Mouse (Mus musculus) 3134 (cell line): ENCODE measurements around the gene Raver1.
"Not testable (repeated sequence)": the region's sequence is repeated elsewhere in the genome, so short reads cannot be mapped to it uniquely, and the experiment has no call there.

Experiments
- DNase-seq: peaks from one replicate; pipeline ENCODE4 v3.0.0-alpha.2; 2011; ENCODE audit warnings: low spot score; ENCODE audit not compliant: insufficient read length; ENCODE audit errors: extremely low read depth

Gene Raver1

GRCm38 (mm10) chr9:21105760-21106564 lies 14.2 kb upstream of the Raver1 start:
- no peak for DNase-seq

DNA sequence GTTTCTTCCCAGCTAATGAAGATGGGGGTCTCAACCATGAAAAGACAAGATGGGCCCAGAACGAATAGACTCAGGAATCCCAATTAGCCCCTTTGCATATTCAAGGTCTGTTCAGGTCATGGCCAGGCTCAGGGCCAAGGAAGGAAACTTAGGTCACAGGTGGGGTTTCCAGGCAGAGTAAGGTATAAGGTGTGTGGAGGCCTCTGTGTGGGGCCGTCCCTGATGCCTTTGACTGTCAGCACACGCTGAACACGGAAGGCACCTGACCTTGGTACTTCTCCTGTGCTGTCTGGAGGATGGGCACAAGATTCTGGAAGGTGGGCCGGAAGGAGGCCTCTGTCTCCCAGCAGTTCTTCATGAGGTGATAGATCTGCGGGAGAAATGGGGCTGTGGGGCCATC lies 13.0 kb upstream of the Raver1 start:
- DNase-seq = no peak

DNA sequence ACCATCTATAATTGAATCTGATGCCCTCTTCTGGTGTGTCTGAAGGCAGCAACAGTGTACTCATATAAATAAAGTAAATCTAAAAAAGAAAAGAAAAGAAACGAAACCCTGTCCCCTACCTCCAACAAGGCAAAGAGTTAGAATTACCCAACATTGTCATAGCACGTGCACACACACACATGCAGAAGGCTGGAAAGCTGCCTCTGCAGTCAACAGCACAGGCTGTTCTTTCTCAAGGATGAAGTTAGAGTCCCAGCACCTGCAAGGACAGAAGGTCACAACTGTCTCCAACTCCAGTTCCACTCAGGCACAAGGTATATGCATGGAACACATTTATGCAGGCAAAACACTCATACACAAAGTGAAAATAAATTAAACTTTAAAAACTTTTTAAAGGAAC lies 10.3 kb upstream of the Raver1 start:
- DNase-seq = no peak

GRCm38 (mm10) chr9:21100447-21101161 lies 8.8 kb upstream of the Raver1 start:
- no peak for DNase-seq

GRCm38 (mm10) chr9:21097793-21098192 lies 6.0 kb upstream of the Raver1 start:
- DNase-seq = peak; percentile 30

DNA sequence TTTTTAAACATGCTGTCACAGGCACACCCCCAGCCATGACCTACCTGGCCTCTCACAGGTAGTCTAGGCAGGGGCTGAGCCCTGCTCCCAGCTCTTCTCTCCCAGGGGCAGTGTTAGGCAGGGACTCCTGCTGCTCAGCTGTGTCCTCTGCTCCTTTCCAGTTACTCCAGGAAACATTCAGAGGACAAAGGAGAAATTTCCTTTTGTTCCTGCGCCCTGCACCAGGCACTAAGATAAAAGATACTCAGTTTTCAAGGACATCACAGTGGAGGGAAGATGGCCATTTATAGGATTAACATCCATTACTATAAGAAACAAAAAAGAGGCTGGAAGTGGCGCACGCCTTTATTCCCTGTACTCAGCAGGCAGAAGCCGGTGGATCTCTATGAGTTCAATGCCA lies 4.2 kb upstream of the Raver1 start:
- DNase-seq = no peak

- no peak for DNase-seq
Observed at GRCm38 (mm10) chr9:21093423-21093822, 1.6 kb upstream of the Raver1 start.

- DNase-seq = no peak
Observed at GRCm38 (mm10) chr9:21090972-21091706, 669 bp downstream of the Raver1 start.

DNA sequence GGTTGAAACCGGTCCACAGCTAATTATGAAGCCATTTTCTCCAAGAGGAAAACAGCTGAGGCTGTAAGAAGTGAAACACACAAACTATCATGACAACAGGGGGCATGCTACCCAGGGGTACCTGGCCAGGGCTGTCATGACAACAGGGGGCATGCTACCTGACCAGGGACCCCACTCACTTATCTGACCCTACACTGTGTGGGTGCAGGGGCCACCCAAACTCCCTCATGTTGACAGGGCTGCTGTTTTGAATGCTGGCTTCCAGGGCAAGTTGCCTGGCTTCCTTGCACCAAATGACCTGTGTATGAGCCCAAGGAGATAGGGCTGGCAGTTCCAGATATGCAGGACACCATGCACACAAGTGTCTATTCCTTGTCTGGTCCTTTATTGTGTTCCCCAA lies 1.3 kb downstream of the Raver1 start:
- DNase-seq = no peak

DNA sequence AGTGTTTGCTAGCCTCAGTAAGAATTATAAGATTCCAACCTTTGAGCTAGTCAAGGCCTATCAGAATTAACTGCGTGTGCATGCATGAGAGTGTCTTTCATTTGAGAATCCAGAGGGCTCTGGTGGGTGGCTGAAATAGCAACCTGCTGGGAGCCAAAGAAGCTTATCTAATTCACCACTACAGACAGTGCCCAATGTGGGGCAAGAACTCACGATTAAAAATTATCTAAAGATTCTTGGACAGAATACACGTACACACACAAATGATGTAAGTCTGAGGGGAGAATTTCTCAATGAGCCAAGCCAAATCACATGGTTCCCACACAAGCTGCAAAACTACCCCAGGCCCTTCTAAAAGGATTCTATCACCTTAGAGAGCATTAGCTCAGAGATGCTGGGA lies 8.5 kb downstream of the Raver1 start:
- DNase-seq = no peak

- no peak for DNase-seq
Observed at GRCm38 (mm10) chr9:21081127-21081526, 10.7 kb downstream of the Raver1 start.

GRCm38 (mm10) chr9:21075625-21076024 lies 16.2 kb downstream of the Raver1 start:
- DNase-seq = no peak

- DNase-seq = no peak
Observed at GRCm38 (mm10) chr9:21074173-21074572, 17.6 kb downstream of the Raver1 start.

DNA sequence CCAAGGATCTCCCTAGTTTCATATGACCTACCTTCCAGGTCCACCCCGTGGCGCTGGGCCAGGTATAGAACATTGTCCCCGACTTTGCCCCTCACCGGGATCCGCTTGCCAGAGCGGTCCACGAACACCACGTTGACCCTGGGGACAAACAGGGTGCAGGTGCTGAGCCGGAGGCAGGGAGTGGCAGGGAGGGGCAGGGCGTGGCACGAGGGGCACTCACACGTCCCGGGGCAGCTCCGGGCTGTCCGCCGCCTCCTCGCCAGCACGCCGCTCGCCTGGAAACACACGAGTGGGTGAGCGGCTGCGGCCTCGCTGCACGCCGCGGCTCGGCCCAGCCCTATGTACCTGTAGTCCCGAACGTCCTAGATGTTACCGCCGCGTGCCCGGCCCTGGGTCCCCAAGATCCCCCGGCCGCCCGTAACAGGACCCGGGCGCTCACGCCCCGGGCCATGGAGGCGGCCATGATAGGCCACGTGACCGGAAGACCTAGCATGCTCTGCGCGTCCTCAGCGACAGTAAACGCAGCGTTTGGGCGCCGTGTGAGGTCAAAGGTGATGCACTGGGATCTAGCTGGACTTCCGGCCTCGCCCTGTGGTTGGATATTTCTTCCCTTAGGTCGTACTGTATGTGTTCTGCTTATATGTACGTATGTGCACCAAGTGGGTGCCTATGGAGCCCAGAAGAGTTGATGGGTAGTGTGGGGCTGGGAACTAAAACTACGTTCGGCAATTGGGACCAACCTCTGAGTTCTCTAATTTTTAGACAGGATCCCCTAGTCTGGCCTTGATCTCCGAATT lies 18.6 kb downstream of the Raver1 start, which contains the start of the genes Gm49373 and Fdx1l:
Gene Gm49373, minus strand, starts transcription at position 53 of the 797 bp plus-strand sequence.
Gene Fdx1l, minus strand, starts transcription at position 571 of the 797 bp plus-strand sequence.
- peak; percentile 89 for DNase-seq

DNA sequence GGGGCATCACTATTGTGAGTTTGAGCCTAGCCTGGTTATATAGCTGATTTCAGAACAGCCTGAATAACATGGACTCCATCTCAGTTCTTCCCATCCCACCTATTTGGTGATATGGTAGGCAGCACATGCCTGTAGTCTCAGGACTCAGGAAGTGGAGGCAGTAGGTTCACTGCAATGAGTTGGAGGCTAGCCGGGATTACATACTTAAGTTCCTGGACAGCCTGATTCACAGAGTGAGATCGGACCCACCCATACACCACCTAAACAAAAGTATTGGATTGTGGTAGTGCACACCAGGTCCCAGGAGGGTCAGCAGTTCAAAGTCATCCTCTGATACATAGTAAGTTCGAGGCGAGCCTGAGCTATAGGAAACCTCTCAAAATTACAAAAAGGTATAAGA lies 19.2 kb downstream of the Raver1 start:
- peak; percentile 28 for DNase-seq

GRCm38 (mm10) chr9:21067006-21067684 lies 24.7 kb downstream of the Raver1 start, which contains the start of gene Zglp1:
Zglp1 (minus strand) TSS chr9:21067093.
- no peak for DNase-seq

GRCm38 (mm10) chr9:21062928-21063327 lies 28.9 kb downstream of the Raver1 start:
- DNase-seq = no peak

DNA sequence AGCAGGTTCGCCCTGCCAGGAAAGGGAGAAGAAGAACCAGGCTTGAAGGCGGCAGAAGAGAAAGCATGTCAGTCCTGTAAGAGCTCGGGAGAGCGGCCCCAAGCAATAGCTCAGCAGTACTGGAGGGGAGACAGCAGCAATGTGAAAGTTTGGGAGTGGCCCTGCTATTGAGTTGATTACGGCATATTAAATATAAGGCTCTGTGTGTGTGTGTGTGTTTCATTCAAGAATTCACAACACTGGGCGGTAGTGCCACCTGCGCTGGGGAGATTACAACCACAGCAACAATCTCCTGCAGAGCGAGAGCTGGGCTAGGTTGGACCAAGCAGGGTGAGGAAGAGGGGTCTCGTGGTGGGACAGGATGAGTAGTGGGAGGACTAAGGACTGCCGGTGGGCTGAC lies 40.2 kb downstream of the Raver1 start:
- DNase-seq = no peak

DNA sequence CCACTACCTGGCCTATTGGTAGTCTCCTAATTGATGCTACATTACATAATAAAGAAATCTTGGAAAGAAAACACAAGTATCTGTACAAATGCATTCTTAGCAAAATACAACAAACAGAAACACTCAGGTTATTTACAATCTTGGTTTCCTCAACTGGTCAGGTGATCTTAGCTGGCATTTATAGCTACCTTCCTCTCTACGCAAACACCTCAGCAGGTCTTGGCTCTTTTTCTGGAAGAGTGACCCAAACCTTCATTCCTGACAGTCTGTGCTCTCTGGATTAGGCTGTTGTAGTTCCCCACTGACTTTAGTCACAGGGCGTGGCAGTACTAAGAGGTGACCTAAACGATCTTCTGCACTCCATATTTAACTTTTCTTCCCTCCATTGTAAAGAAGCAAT lies 46.6 kb downstream of the Raver1 start:
- DNase-seq = no peak

DNA sequence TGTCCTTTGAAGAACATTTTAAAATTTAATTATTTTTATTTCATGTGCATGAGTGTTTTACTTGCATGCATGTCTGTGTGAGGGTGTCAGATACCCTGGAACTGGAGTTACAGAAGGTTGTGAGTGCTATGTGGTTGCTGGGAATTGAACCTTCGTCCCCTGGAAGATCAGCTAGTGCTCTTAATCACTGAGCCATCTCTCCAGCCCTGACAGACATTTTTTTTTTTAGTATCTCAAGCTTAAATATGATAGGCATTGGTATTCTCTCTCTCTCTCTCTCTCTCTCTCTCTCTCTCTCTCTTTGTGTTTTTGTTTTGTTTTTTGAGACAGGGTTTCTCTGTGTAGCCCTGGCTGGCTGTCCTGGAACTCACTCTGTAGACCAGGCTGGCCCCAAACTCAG lies 47.0 kb downstream of the Raver1 start:
- DNase-seq = not testable (repeated sequence)
